Mouse (Mus musculus) fibroblast of lung, adult 2 months (primary cell): ENCODE data around the gene Ccdc65.

Experiments used
- DNase-seq: peaks from one replicate; pipeline ENCODE4 v3.0.0-alpha.2; 2011; ENCODE audit warnings: low read depth

Ccdc65 gene

GRCm38 (mm10) chr15:98692171-98692715, 15.8 kb upstream of the Ccdc65 start:
- peak; percentile 88 for DNase-seq

- no peak for DNase-seq
These were observed 12.3 kb upstream of the Ccdc65 start for GRCm38 (mm10) chr15:98695726-98696125.

- DNase-seq, result no peak
These were observed 11.8 kb upstream of the Ccdc65 start for GRCm38 (mm10) chr15:98696216-98696615.

GRCm38 (mm10) chr15:98699190-98700105, 8.6 kb upstream of the Ccdc65 start:
- DNase-seq, result no peak

- no peak for DNase-seq
These were observed 3.7 kb upstream of the Ccdc65 start for GRCm38 (mm10) chr15:98704312-98704711.

GRCm38 (mm10) chr15:98710442-98710841, 2.4 kb downstream of the Ccdc65 start:
- no peak for DNase-seq

GRCm38 (mm10) chr15:98714230-98714652, 6.2 kb downstream of the Ccdc65 start:
- peak; percentile 74 for DNase-seq

GRCm38 (mm10) chr15:98717301-98717700, 9.3 kb downstream of the Ccdc65 start:
- DNase-seq, result no peak

GRCm38 (mm10) chr15:98722191-98722590, 14.2 kb downstream of the Ccdc65 start:
- no peak for DNase-seq

- no peak for DNase-seq
These were observed 14.8 kb downstream of the Ccdc65 start for GRCm38 (mm10) chr15:98722854-98723253.

GRCm38 (mm10) chr15:98724441-98724840, 16.4 kb downstream of the Ccdc65 start:
- DNase-seq, result no peak

- DNase-seq, result no peak
These were observed 18.1 kb downstream of the Ccdc65 start for GRCm38 (mm10) chr15:98726079-98726478.

- no peak for DNase-seq
These were observed 18.7 kb downstream of the Ccdc65 start for GRCm38 (mm10) chr15:98726746-98727145.

- DNase-seq, result no peak
These were observed 19.7 kb downstream of the Ccdc65 start, which contains the start of gene Fkbp11 for GRCm38 (mm10) chr15:98727443-98728321. TSS of gene Fkbp11 (minus strand) at chr15:98728198.

- no peak for DNase-seq
These were observed 20.4 kb downstream of the Ccdc65 start for GRCm38 (mm10) chr15:98728366-98728765.

GRCm38 (mm10) chr15:98729791-98730545, 22.0 kb downstream of the Ccdc65 start:
- no peak for DNase-seq

GRCm38 (mm10) chr15:98730790-98731189, 22.8 kb downstream of the Ccdc65 start:
- DNase-seq, result no peak

GRCm38 (mm10) chr15:98732006-98732531, 24.1 kb downstream of the Ccdc65 start:
- no peak for DNase-seq

- DNase-seq, result no peak
These were observed 25.4 kb downstream of the Ccdc65 start for GRCm38 (mm10) chr15:98733370-98733769.

- DNase-seq, result no peak
These were observed 26.1 kb downstream of the Ccdc65 start for GRCm38 (mm10) chr15:98733976-98734566.

GRCm38 (mm10) chr15:98736521-98736920, 28.5 kb downstream of the Ccdc65 start:
- DNase-seq, result no peak
